Mouse (Mus musculus): ENCODE measurements around the gene Ap2s1. TPM values are rescaled to one million over a fixed set of nuclear protein-coding genes. Genes with fewer than 3 reads are reported as not detected.

Gene Ap2s1
- polyA plus RNA-seq, 1 experiment: 1,969 TPM

DNA sequence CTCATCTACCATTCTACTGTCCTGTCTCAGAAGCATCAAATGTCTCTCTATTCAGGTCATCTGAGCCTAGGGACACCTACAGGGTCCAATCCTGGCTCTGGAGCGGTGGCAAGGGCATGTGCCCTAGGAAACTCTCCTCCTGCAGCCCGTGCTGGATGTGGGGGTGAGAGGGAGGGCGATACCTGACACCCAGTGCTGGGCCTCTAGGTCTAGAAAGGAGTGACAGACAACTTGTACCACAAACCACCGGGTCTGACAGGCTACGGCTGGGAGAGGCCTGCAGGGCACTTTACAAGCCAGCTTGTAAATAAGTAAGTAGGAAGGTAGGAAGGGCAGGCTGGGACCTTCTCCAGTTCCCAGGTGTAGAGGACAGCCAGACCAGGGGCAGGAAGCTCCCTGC lies 37.7 kb downstream of the Ap2s1 start:
- no peaks in the 10 kb centered on the region for H3K36me3 ChIP-seq (replicated peaks; ENCODE audit: low read length)
- H3K4me3 ChIP-seq (replicated peaks): no peak overlapping the region
- peaks cover 19% of the 10 kb centered on the region for H3K4me1 ChIP-seq
- peaks cover 11% of the 10 kb centered on the region for H3K9me3 ChIP-seq
- H3K27me3 ChIP-seq (replicated peaks): peaks cover 12% of the 10 kb centered on the region
- TF ChIP-seq GATA1 (IDR thresholded peaks at IDR 0.05; ENCODE audit: borderline replicate concordance, low read length): no peak
- TF ChIP-seq FLI1 (IDR thresholded peaks at IDR 0.05; ENCODE audit: low read length): no peak

DNA sequence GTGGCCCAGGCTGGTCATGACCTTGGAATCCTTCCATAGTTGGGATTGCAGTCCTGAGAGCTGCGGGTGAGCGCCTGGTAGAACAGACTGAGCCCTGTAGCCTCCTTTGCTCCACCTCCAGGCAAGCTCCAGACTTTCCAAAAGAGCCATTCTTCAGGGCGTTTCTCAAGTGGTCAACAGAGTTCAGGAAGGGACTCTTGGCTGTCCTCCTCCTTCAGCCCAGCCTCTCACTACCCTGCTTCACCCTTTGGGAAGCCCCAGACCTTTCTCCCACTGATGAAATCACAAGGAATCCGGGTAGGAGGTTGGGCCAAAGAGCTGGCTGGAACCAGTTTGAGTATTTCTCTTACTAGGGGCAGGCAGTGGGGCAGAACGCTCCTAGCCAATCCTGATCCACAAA lies 41.9 kb downstream of the Ap2s1 start:
- Histone ChIP-seq H3K27me3 (replicated peaks) (peaks cover 3% of the 10 kb centered on the region), H3K4me3 (replicated peaks) (no peak overlapping the region), H3K9me3 (no peaks in the 10 kb centered on the region), H3K36me3 (replicated peaks; ENCODE audit: low read length) (peaks cover 5% of the 10 kb centered on the region), H3K4me1 (peaks cover 58% of the 10 kb centered on the region)
- no peak for TF ChIP-seq GATA1 (IDR thresholded peaks at IDR 0.05; ENCODE audit: borderline replicate concordance, low read length)
- no peak for TF ChIP-seq FLI1 (IDR thresholded peaks at IDR 0.05; ENCODE audit: low read length)

DNA sequence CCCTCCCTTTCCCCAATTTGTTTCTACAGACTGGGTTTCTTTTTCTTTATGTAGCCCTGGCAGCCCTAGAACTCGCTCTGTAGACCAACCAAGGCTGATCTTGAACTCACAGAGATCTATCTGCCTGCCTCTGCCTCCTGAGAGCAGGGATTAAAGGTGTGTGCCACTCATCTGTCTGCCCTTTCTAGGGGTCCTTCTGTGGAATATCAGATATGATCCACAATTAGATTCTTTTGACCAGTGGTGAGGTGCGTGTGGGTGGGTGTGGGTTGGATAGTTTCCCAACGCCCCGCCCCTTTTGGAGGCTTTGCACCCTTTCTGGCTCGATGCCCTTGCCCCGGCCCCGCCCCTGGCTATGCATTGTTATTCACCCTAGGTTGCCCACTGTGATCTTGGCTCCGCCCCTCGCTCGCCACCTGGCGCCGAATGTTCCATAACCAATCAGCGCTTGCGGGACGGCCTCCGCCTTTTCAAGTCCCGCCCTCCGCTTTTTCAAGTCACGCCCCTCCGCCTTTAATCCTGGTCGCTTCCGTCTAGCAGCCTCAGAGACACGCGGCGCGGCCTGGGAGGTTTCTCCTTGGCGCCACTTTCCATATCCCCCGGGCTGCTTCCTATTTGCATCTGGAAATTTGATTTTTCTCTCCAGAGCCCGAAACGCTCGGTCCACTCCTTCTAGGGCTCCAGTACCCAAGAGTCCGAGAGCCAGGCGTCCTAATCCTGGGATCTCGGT lies 42.8 kb downstream of the Ap2s1 start, which contains the start of gene Slc1a5:
Gene Slc1a5, plus strand, starts transcription at position 516 of the 730 bp plus-strand sequence.
- TF ChIP-seq GATA1 (IDR thresholded peaks at IDR 0.05; ENCODE audit: borderline replicate concordance, low read length) (no peak), FLI1 (IDR thresholded peaks at IDR 0.05; ENCODE audit: low read length) (0 out of 2 replicates have a peak, but pooled peaks have one; percentile 22)
- H3K4me1 ChIP-seq: peaks cover 63% of the 10 kb centered on the region
- H3K36me3 ChIP-seq (replicated peaks; ENCODE audit: low read length): peaks cover 11% of the 10 kb centered on the region

DNA sequence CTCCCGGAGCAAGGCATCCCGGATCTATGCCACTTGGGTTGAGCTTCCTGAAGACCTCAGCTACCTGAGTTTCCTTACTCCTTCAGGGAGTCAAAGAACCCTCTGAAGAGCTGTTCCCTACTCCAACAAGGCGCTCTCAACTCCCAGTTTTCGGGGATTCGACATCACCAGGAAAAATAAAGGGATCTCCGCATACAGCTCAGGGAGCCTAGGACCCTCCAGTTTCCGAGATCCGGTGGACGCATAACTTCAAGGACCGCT lies 43.3 kb downstream of the Ap2s1 start:
- peak overlapping the region; percentile 98 for H3K4me3 ChIP-seq (replicated peaks)
- TF ChIP-seq GATA1 (IDR thresholded peaks at IDR 0.05; ENCODE audit: borderline replicate concordance, low read length) (no peak), FLI1 (IDR thresholded peaks at IDR 0.05; ENCODE audit: low read length) (no peak)
- peaks cover 63% of the 10 kb centered on the region for H3K4me1 ChIP-seq

More for the DNA sequence above, 42.8 kb downstream of the Ap2s1 start, which contains the start of gene Slc1a5:
- Histone ChIP-seq H3K9me3 (no peaks in the 10 kb centered on the region), H3K27me3 (replicated peaks) (no peaks in the 10 kb centered on the region), H3K4me3 (replicated peaks) (peak within 1 kb of the TSS; percentile 98)

DNA sequence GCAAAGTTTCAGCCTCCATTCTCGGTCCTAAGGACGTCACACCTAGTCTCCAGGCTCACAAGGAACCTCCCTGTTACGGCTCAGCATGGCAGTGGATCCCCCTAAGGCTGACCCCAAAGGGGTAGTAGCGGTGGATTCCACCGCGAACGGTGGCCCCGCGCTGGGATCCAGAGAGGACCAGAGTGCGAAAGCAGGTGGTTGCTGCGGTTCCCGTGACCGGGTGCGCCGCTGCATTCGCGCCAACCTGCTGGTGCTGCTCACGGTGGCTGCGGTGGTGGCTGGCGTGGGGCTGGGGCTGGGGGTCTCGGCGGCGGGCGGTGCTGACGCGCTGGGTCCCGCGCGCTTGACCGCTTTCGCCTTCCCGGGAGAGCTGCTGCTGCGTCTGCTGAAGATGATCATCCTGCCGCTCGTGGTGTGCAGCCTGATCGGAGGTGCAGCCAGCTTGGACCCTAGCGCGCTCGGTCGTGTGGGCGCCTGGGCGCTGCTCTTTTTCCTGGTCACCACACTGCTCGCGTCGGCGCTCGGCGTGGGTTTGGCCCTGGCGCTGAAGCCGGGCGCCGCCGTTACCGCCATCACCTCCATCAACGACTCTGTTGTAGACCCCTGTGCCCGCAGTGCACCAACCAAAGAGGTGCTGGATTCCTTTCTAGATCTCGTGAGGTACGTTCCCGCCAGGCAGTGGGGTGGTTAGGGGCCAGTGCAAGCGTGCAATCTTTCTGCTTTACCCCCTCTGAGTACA lies 43.8 kb downstream of the Ap2s1 start:
- H3K27me3 ChIP-seq (replicated peaks): no peaks in the 10 kb centered on the region
- H3K36me3 ChIP-seq (replicated peaks; ENCODE audit: low read length): peaks cover 21% of the 10 kb centered on the region
- TF ChIP-seq FLI1 (IDR thresholded peaks at IDR 0.05; ENCODE audit: low read length) (no peak), GATA1 (IDR thresholded peaks at IDR 0.05; ENCODE audit: borderline replicate concordance, low read length) (no peak)
- peak overlapping the region; percentile 98 for H3K4me3 ChIP-seq (replicated peaks)
- H3K4me1 ChIP-seq: peaks cover 67% of the 10 kb centered on the region
- H3K9me3 ChIP-seq: no peaks in the 10 kb centered on the region

More for the DNA sequence above, 43.3 kb downstream of the Ap2s1 start:
- Histone ChIP-seq H3K36me3 (replicated peaks; ENCODE audit: low read length) (peaks cover 16% of the 10 kb centered on the region), H3K27me3 (replicated peaks) (no peaks in the 10 kb centered on the region), H3K9me3 (no peaks in the 10 kb centered on the region)

DNA sequence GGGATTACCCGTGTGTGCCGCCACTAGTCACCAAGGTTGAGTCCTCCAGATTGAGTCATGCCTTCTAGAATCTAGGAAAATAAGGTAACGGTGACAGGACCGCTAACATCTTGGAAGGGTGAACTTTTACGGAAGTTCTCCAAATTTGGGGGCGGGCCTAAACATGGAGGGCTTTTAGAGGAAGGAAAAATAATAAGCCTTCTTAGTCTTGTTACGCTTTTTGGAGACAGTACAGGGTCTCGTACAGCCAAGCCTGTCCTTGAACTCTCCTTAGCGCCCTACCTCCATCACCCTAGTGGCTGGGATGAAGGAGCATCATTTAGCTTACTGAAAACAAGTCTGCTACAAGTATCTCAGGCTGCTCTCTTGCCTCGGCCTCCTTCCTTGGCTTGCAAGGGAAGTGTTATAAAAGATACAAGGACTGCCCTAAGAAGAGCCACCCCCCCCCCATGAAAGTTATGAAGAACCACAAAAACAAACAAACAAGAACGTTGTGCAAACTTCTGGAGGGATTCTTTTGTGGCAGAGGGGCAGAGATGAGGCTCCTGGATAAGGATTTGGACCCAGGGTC lies 44.4 kb downstream of the Ap2s1 start:
- peaks cover 27% of the 10 kb centered on the region for H3K36me3 ChIP-seq (replicated peaks; ENCODE audit: low read length)
- H3K4me1 ChIP-seq: peaks cover 67% of the 10 kb centered on the region

DNA sequence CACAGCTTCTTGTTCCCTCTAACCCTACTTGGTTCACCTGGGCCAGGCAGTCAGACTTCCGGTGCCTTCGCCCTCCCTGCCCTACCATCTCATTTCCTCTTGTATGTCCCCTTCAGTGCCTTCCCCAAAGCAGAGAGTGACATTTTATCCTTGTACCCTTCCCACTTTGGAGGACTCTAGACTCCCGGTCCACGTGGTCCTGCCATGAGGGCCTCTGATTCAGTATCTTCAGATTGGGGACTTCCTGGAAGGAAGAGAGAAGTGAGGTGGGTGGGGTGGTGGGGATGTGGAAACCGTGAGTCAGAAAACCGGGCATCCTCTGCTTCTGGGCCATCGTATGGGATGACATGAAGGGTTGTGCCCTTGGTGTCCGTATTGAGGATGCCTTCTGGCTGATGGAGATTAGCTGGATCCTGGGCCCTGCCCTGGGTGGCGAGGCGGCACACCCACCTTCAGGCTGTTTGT lies 45.0 kb downstream of the Ap2s1 start:
- Histone ChIP-seq H3K4me1 (peaks cover 67% of the 10 kb centered on the region), H3K9me3 (no peaks in the 10 kb centered on the region), H3K27me3 (replicated peaks) (no peaks in the 10 kb centered on the region), H3K4me3 (replicated peaks) (peak overlapping the region; percentile 98), H3K36me3 (replicated peaks; ENCODE audit: low read length) (peaks cover 33% of the 10 kb centered on the region)
- TF ChIP-seq FLI1 (IDR thresholded peaks at IDR 0.05; ENCODE audit: low read length): no peak
- TF ChIP-seq GATA1 (IDR thresholded peaks at IDR 0.05; ENCODE audit: borderline replicate concordance, low read length): no peak

More for the DNA sequence above, 44.4 kb downstream of the Ap2s1 start:
- TF ChIP-seq GATA1 (IDR thresholded peaks at IDR 0.05; ENCODE audit: borderline replicate concordance, low read length) (no peak; the same call in 2 of the 3 replicates), FLI1 (IDR thresholded peaks at IDR 0.05; ENCODE audit: low read length) (no peak)
- Histone ChIP-seq H3K27me3 (replicated peaks) (no peaks in the 10 kb centered on the region), H3K9me3 (no peaks in the 10 kb centered on the region), H3K4me3 (replicated peaks) (peak overlapping the region; percentile 98)

DNA sequence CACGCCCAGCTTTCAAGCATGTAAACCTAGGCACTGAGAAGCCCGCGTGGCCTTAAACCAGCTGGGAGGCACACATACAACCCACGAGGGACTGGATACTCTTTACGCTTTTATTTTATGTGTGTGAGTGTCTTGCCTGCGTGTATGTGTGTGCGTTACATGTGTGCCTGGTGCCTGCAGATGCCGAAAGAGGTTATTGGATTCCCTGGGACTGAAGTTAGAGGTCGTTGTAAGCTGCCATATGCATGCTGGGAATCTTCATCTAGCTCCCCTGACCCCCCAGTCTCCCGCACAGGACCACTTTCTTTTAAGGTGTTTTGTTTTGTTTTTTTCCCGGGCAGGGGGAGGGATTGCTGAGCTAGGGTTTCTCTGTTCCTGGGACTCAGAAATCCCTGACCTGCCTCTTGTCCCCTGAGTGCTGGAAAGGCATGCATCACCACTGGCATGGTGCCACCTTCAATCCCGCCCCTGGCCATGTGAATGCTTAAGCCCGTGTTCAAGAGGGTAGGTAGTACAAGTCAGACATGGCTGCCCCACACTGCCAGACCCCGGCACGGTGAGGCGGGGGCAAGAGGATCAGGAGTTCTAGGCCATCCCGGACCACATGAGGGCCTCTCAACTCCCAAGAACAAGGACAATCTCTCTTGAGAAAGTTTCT lies 45.7 kb downstream of the Ap2s1 start:
- Histone ChIP-seq H3K9me3 (no peaks in the 10 kb centered on the region), H3K27me3 (replicated peaks) (no peaks in the 10 kb centered on the region), H3K4me1 (peaks cover 67% of the 10 kb centered on the region), H3K4me3 (replicated peaks) (peak overlapping the region; percentile 98), H3K36me3 (replicated peaks; ENCODE audit: low read length) (peaks cover 39% of the 10 kb centered on the region)
- TF ChIP-seq GATA1 (IDR thresholded peaks at IDR 0.05; ENCODE audit: borderline replicate concordance, low read length) (no peak), FLI1 (IDR thresholded peaks at IDR 0.05; ENCODE audit: low read length) (no peak)

DNA sequence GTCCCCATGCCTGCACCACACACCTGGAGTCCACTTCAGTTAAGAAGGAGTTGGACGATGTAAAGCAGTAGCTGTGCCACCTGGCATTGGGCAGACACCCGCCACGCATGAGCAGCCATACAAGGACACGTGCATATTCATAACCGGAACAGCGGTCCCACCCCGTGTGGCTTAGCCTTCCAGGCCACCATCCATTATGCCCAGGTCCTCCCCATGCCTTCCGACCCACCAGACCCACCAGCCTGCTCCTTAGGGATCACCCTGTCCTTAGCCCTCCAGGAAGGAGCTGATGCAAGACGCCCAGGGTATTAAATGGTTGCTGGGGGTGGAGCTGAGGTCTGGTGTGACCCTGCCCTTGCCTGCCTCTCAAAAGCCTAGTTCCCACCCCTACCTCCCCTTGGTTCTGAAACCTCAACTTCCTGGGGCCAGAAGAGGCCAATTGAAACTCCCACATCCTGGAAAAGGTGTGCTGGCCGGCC lies 46.3 kb downstream of the Ap2s1 start:
- no peak for TF ChIP-seq GATA1 (IDR thresholded peaks at IDR 0.05; ENCODE audit: borderline replicate concordance, low read length)
- TF ChIP-seq FLI1 (IDR thresholded peaks at IDR 0.05; ENCODE audit: low read length): no peak
- Histone ChIP-seq H3K36me3 (replicated peaks; ENCODE audit: low read length) (peaks cover 46% of the 10 kb centered on the region), H3K4me1 (peaks cover 67% of the 10 kb centered on the region)

More for the DNA sequence above, 46.3 kb downstream of the Ap2s1 start:
- Histone ChIP-seq H3K27me3 (replicated peaks) (no peaks in the 10 kb centered on the region), H3K9me3 (no peaks in the 10 kb centered on the region), H3K4me3 (replicated peaks) (peak overlapping the region; percentile 98)
